Mouse (Mus musculus): ENCODE results near the gene Dtl. TPM values are rescaled to one million over a fixed set of nuclear protein-coding genes. Genes with fewer than 3 reads are reported as not detected.
"Not testable (repeated sequence)": the region's sequence is repeated elsewhere in the genome, so short reads cannot be mapped to it uniquely, and the experiment has no call there.

Gene Dtl
- polyA plus RNA-seq, 2 experiments from 2014 or later = 7.1 to 9.9 TPM

- no peak for ATAC-seq
These were observed 57.4 kb downstream of the Dtl start for GRCm38 (mm10) chr1:191517969-191518368.

- ATAC-seq = no peak
These were observed 58.3 kb downstream of the Dtl start for GRCm38 (mm10) chr1:191517056-191517455.

DNA sequence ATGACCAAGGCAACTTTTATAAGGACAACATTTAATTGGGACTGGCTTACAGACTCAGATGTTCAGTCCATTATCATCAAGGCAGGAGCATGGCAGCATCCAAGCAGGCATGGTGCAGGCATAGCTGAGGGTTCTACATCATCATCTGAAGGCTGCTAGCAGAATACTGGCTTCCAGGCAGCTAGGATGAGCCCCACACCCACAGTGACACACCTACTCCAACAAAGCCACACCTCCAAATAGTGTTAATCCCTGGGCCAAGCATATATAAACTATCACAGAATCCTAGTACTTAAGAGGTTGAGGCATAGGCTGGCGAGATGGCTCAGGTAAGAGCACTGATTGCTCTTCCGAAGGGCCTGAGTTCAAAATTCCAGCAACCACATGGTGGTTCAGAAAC is 59.0 kb downstream of the Dtl start:
- not testable (repeated sequence) for ATAC-seq

- no peak for ATAC-seq
These were observed 62.1 kb downstream of the Dtl start for GRCm38 (mm10) chr1:191513195-191513594.

DNA sequence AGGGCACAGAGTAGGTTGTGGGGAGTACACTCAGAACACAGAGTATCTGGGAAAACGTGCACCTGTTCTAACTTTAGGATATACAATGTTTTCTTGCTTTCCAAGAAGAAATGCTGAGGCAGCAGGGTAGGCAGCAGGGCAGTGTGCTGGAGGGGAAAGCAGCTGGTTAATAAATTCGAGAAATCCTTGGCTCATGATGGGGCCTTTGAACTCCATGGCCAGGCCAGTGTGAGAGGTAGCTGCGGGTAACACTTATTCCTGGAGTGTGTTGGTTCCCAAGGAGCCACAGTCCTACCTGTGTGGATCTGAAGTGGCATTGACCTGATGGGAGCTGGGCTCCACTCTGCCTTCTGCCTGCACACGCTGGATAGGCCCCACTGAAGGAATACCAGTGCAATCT is 63.0 kb downstream of the Dtl start:
- ATAC-seq = no peak

GRCm38 (mm10) chr1:191511503-191511902 is 63.8 kb downstream of the Dtl start:
- no peak for ATAC-seq

DNA sequence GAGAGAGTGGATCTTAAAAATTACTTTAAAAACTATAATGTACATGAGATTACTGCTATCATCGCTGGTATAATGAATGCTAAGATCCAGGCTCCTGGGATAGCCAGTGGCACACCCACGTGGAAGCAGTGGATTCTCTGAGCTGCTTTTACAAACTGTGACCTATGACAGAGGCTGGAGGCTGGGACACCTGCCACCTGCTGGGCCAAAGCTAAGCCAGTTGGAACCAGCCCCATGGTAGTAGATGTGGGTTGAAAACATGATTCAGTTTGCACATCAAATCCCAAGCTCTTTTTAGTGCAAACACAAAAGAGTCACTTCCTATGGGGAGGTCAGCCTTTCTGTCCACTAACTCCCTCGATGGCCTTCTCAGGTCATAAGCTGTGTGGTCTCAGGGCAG is 65.5 kb downstream of the Dtl start:
- ATAC-seq = no peak

DNA sequence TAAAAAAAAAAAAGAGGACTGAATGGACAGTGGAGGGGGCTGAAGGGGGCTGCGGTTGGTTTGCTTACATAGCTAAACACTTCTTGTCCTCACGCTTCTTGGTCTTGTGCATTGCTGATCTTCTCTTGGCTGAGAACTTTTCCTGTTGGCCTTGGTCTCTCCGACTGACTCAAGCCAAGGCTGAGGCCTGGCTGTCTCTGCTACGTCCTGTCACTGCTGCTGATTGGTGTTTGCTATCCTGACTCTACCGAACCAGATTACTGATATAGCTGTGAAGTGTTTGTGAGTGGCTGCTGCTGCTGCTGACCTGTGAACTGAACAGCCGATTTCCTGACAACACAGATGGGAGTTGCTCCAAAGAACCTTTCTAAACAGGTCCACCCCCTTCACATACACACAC is 66.2 kb downstream of the Dtl start:
- no peak for ATAC-seq

- no peak for ATAC-seq
These were observed 68.6 kb downstream of the Dtl start for GRCm38 (mm10) chr1:191506791-191507190.

- no peak for ATAC-seq
These were observed 75.7 kb downstream of the Dtl start for GRCm38 (mm10) chr1:191499666-191500065.

- peak; percentile 45 for ATAC-seq
These were observed 76.9 kb downstream of the Dtl start for GRCm38 (mm10) chr1:191498271-191498955.

- no peak for ATAC-seq
These were observed 78.7 kb downstream of the Dtl start for GRCm38 (mm10) chr1:191496676-191497075.

DNA sequence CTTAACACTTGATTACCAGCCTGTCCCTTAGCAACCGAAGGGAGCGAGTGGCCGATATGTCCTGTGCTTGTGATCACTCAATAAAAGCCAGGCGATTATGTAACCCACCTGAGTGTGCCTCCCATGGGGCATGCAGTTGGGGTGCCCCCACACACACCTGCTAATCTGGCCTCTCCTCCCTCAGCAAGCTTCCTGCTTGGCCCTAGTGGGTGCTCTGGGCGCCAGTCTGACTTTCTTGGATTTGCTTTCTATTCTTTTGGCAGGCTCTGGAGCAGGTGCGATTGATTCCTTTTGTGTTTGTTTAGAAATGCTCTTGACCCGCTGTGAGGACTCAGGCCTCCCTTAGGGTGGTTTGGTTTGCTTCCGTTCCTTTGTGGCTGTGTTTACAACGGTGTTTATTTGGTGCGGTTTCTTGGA is 80.3 kb downstream of the Dtl start:
- ATAC-seq = no peak

- ATAC-seq = no peak
These were observed 81.1 kb downstream of the Dtl start for GRCm38 (mm10) chr1:191494303-191494655.

DNA sequence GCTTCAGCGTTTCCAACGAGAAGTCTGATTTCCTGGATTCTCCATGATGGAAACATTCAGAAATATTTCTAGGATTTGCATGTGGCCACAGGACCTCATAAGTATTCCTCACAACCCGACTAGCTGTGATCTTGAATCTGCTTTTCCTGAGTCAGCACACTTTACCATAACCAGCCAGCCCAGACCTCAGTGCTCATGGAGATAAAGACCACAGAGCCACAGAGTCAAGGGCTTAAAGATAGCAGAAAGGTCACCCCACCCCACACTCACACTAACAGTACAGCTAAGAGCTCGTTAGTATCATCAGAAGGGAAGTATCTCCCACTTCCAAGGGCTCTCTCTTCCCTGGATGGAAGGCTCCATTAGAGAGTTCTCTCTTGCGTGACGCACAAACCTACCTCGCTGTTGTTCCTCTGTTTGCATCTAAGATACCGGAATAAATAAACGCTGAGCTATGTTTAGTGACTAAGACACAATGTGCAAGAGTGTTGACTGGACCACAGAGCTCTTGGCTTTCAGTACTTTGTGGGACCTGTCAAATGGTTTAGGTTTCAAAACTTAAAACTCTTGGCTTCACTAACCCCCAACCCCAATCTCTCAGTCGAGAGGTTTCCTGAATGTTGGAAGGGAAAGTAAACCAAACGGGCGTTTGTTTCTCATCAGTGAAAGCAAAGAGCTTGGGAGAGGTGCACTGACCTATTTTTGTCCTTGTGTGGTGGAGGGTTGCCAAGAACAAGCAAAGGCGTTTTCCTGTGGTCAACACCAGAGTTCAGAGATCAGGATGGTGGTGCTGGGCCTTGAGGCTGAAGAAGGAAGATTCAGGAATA is 81.7 kb downstream of the Dtl start:
- no peak for ATAC-seq

- ATAC-seq = no peak
These were observed 84.9 kb downstream of the Dtl start for GRCm38 (mm10) chr1:191490446-191490845.

Other genes starting within 250 kb of the Dtl start
- 10 to 100 TPM; 24.4 to 29.2 TPM for gene Tmem206, start 249.6 kb downstream of the Dtl start, polyA plus RNA-seq (2017; shearing (Covaris generic))
- 10 to 100 TPM; 44.5 to 70.5 TPM for gene Ppp2r5a, start 172.3 kb downstream of the Dtl start, polyA plus RNA-seq (2017; shearing (Covaris generic))
- 10 to 100 TPM; 36.7 to 50.6 TPM for gene Ints7, start 92 bp upstream of the Dtl start, polyA plus RNA-seq (2017; shearing (Covaris generic))
- gene Lpgat1, start 142.3 kb upstream of the Dtl start, polyA plus RNA-seq (2017; shearing (Covaris generic)) = 1 to 10 TPM; 5.3 to 6.2 TPM
- 1 to 10 TPM in 1 of 2 experiments, under 1 TPM in 1; 0.23 to 3.3 TPM for gene Nek2, start 245.9 kb upstream of the Dtl start, polyA plus RNA-seq (2017; shearing (Covaris generic))